Mouse (Mus musculus) testis, adult 2 months (tissue): Measurements from ENCODE around the gene Tmem156.

Source experiments
- CTCF ChIP-seq: fragments of 200-500 bp; IDR thresholded peaks from 2 replicates; pipeline ENCODE4 v1.5.1; 2012; ENCODE audit warnings: low read depth, mild to moderate bottlenecking, inconsistent platforms, low read length, moderate library complexity; ENCODE audit not compliant: control insufficient read depth, insufficient read depth, insufficient replicate concordance
- POLR2A ChIP-seq: fragments of 200-500 bp; IDR thresholded peaks from 2 replicates; pipeline ENCODE4 v1.6.1; 2012; ENCODE audit warnings: low read depth, mild to moderate bottlenecking, inconsistent platforms, low read length, moderate library complexity; ENCODE audit not compliant: control insufficient read depth

DNA sequence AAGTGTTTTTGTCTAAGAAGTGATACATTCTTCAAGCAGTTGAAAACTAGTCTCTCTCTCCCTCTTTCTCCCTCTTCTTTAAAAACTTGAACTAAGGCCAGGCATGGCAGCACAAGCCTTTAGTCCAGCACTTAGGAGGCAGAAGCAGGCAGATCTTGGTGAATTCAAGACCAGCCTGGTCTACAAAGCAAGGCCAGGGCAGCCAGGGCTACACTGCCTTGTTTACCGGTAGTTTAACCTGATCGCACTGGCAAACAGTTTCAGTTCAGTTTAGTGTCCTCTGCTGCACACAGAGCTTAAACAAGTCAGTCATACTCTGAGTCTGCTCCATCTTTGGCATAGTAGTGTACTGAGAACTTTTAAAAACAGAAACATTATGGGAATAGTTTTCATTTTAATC lies 24.9 kb upstream of the Tmem156 start:
- TF ChIP-seq POLR2A, result no peak
- TF ChIP-seq CTCF, result no peak
